Mouse (Mus musculus): ENCODE results near the gene Cdh22. TPM values are rescaled to one million over a fixed set of nuclear protein-coding genes. Genes with fewer than 3 reads are reported as not detected.
A peak's percentile ranks its signal among the peaks of the same experiment; 100 is the strongest.

Cdh22 gene
- polyA plus RNA-seq, 1 experiment from 2014 or later: 4.6 TPM

DNA sequence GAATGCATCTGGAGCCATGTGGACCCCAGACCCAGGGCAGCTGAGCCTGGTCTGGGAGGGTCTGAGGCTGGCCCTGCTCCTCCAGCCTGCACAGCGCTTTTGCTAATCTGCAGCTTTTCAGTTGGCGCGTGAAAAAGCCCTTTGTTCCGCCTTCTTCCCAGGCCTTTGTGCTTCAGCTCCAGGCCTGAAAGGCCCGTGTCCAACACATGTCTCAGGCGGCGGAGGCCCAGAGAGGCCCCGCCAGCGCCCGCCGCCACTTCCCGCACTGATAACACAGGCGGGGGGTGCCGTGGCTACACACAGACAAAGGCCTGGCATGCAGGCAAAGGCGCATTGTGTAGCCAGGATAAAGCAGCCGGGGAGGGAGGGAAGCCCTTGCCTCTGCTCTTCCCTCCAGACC lies 98.6 kb downstream of the Cdh22 start:
- no peak overlapping the region for H3K4me3 ChIP-seq (ENCODE audit: low read depth, low read length)
- H3K9ac ChIP-seq (ENCODE audit: low read depth, low read length): peak overlapping the region; percentile 42
- no peaks in the 10 kb centered on the region for H3K36me3 ChIP-seq (ENCODE audit: control insufficient read depth, insufficient read depth, low read length)
- H3K27me3 ChIP-seq (ENCODE audit: control insufficient read depth, insufficient read depth, low read length): 0 out of 2 replicates have a peak, but pooled peaks cover 6% of the 10 kb centered on the region
- peaks cover 43% of the 10 kb centered on the region for H3K4me1 ChIP-seq (replicated peaks; ENCODE audit: control insufficient read depth, insufficient read depth, low read length)
- WGBS: 1% methylated on average over 16 of the region's 16 CpGs
- ATAC-seq (ENCODE audit: low FRiP score): peak; percentile 79
- DNase-seq (ENCODE audit: low spot score): peak; percentile 88
- H3K27ac ChIP-seq (ENCODE audit: low read depth, low read length): peak overlapping the region; percentile 84
- no peak overlapping the region for H3K4me2 ChIP-seq (replicated peaks; ENCODE audit: low read depth, low read length)
- no peaks in the 10 kb centered on the region for H3K9me3 ChIP-seq (ENCODE audit: control insufficient read depth, low read length)

DNA sequence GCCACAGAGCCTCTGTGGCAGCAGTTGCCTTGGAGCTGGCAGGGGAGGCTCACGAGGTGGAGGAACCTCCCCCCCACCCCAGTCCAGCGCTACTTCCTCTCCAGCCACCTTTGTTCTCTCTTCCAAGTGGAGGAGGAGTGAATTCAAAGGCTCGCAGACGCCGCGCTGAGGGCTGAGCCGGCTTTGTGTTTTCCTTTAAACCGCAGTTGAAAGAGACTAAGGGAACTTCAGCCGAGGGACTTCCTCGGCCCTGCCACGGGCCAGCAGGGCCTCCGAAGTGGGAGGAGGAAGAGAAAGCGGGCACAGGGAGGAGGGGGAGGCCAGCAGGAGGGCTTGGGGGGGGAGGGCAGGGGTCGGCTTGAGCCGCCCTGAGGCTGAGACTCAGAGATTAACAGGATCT lies 101.1 kb downstream of the Cdh22 start:
- peak overlapping the region; percentile 84 for H3K27ac ChIP-seq (ENCODE audit: low read depth, low read length)
- peak; percentile 73 for DNase-seq (ENCODE audit: low spot score)
- H3K4me3 ChIP-seq (ENCODE audit: low read depth, low read length): no peak overlapping the region
- 0 out of 2 replicates have a peak, but pooled peaks cover 2% of the 10 kb centered on the region for H3K27me3 ChIP-seq (ENCODE audit: control insufficient read depth, insufficient read depth, low read length)
- H3K9ac ChIP-seq (ENCODE audit: low read depth, low read length): peak overlapping the region; percentile 20
- WGBS: 0% methylated on average over 15 of the region's 15 CpGs
- ATAC-seq (ENCODE audit: low FRiP score): peak; percentile 33
- H3K4me2 ChIP-seq (replicated peaks; ENCODE audit: low read depth, low read length): no peak overlapping the region; the same call in 1 of the 2 replicates
- no peaks in the 10 kb centered on the region for H3K9me3 ChIP-seq (ENCODE audit: control insufficient read depth, low read length)
- no peaks in the 10 kb centered on the region for H3K36me3 ChIP-seq (ENCODE audit: control insufficient read depth, insufficient read depth, low read length)
- H3K4me1 ChIP-seq (replicated peaks; ENCODE audit: control insufficient read depth, insufficient read depth, low read length): peaks cover 33% of the 10 kb centered on the region

DNA sequence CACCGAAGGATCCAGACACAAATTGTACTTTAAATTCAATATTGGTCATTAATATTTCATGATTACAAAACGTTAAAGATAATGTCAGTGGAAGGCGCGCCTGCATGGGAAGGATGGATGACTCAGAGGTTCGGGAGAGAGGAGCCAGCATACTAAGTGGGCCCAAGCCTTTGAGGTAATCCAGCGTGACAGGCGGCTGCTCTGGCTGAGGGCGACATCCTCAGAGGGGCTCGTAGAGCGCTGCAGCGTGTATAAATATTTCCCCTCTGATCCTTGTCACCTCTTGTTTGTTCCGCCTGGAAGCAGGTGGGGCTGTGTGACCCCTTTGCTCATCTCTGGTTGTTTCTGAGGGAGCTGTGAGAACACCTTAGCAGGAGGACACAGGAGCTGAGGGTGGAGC lies 103.2 kb downstream of the Cdh22 start:
- Histone ChIP-seq H3K36me3 (ENCODE audit: control insufficient read depth, insufficient read depth, low read length) (no peaks in the 10 kb centered on the region), H3K4me1 (replicated peaks; ENCODE audit: control insufficient read depth, insufficient read depth, low read length) (peaks cover 27% of the 10 kb centered on the region), H3K4me2 (replicated peaks; ENCODE audit: low read depth, low read length) (no peak overlapping the region), H3K9me3 (ENCODE audit: control insufficient read depth, low read length) (no peaks in the 10 kb centered on the region), H3K27me3 (ENCODE audit: control insufficient read depth, insufficient read depth, low read length) (0 out of 2 replicates have a peak, but pooled peaks cover 2% of the 10 kb centered on the region), H3K4me3 (ENCODE audit: low read depth, low read length) (no peak overlapping the region), H3K9ac (ENCODE audit: low read depth, low read length) (no peak overlapping the region), H3K27ac (ENCODE audit: low read depth, low read length) (peak overlapping the region; percentile 51)
- DNase-seq (ENCODE audit: low spot score) (peak; percentile 67), ATAC-seq (ENCODE audit: low FRiP score) (peak; percentile 55)
- WGBS: 20% methylated on average over 12 of the region's 12 CpGs

DNA sequence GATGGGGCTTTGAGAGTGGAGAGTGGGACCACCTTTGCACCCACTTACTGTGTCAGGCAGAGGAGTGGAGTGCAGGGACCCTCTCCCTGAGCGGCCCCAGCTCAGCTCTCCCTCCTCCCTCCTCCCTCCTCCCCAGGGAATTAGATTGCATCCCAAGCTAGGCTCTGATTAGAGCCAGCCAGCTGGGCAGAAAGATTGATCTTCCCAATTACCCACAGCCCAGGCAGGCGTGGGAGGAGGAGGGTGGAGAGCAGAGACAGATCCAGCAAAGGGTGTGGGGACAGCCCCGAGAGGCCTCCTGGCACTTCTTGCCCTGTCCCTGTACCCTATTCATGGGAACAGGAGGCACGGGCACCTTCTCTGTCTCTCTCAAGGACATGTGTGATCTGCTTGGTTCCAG lies 105.5 kb downstream of the Cdh22 start:
- 51% methylated on average over 4 of the region's 4 CpGs for WGBS
- 0 out of 2 replicates have a peak, but pooled peaks cover 3% of the 10 kb centered on the region for H3K27me3 ChIP-seq (ENCODE audit: control insufficient read depth, insufficient read depth, low read length)
- no peak for ATAC-seq (ENCODE audit: low FRiP score)

DNA sequence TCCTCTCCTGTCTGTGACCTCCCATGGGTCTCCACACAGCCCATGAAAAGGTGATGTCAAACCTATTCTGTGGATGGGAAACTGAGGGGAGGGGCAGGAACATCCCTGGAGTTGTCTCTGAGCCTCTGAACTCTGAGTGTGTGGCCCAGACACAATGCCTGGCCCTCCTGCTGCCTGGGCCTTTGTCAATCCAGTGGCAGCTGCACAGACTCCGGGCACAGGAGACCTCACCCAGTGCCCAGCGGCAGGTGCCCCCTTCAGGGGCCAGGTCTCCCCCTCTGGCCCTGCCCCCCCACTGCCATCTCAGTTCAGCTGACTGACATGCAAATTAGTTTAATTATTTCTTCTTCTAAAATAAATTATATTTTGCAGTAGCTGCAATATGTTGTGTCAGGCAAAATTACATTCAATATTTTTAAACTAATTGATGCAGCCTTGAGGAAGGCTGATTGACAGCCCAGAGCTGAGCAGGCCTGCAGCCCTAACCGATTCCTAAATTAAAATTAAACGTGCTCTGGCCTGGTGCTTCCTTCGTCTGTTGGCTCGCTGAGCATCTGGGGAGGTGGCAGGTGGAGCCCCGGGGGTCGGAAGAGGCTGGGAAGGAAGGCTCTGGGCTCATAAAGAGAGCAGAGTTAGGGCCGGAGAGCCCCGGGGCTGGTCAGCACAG lies 107.6 kb downstream of the Cdh22 start:
- Histone ChIP-seq H3K27me3 (ENCODE audit: control insufficient read depth, insufficient read depth, low read length) (0 out of 2 replicates have a peak, but pooled peaks cover 3% of the 10 kb centered on the region), H3K36me3 (ENCODE audit: control insufficient read depth, insufficient read depth, low read length) (no peaks in the 10 kb centered on the region), H3K4me1 (replicated peaks; ENCODE audit: control insufficient read depth, insufficient read depth, low read length) (peaks cover 12% of the 10 kb centered on the region), H3K9me3 (ENCODE audit: control insufficient read depth, low read length) (no peaks in the 10 kb centered on the region), H3K9ac (ENCODE audit: low read depth, low read length) (no peak overlapping the region), H3K27ac (ENCODE audit: low read depth, low read length) (peak overlapping the region; percentile 25; the same call in 1 of the 2 replicates), H3K4me3 (ENCODE audit: low read depth, low read length) (no peak overlapping the region), H3K4me2 (replicated peaks; ENCODE audit: low read depth, low read length) (no peak overlapping the region)
- no peak for DNase-seq (ENCODE audit: low spot score)
- ATAC-seq (ENCODE audit: low FRiP score): peak; percentile 25; the same call in 1 of the 2 replicates
- WGBS: 29% methylated on average over 10 of the region's 10 CpGs

More for the DNA sequence above, 105.5 kb downstream of the Cdh22 start:
- Histone ChIP-seq H3K9me3 (ENCODE audit: control insufficient read depth, low read length) (no peaks in the 10 kb centered on the region), H3K4me1 (replicated peaks; ENCODE audit: control insufficient read depth, insufficient read depth, low read length) (peaks cover 25% of the 10 kb centered on the region), H3K4me2 (replicated peaks; ENCODE audit: low read depth, low read length) (no peak overlapping the region), H3K36me3 (ENCODE audit: control insufficient read depth, insufficient read depth, low read length) (no peaks in the 10 kb centered on the region), H3K4me3 (ENCODE audit: low read depth, low read length) (no peak overlapping the region), H3K9ac (ENCODE audit: low read depth, low read length) (no peak overlapping the region), H3K27ac (ENCODE audit: low read depth, low read length) (no peak overlapping the region)
- no peak for DNase-seq (ENCODE audit: low spot score)

DNA sequence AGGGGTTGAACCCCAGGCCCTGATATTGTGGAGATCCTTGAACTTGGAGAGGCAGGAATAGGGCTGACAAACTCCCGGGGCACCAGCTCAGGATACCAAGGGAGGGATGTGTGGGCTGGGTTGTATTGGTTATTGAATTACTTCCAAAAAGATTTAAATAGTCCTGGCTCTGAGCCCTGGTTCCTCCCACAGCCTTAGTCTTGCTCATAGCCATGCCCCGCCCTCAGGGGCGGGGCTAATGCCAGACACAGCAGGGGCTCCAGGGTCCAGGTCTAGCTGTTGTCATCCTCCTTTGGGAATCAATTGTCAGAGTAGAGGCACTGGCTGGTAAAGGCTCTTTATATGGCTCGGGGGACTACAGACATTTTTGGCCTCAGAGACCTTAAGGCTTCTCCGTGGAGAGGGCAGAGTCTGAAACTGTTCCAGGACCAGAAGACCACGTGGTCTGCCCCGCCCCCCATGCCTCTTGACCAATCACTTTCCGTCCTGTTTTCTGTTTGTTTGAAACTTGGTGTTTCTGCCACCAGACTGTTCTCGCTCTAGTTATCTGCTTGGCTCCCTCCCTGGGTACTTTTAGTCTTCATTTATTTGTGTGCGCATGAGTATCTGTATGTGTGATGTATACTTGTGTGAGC lies 113.3 kb downstream of the Cdh22 start:
- H3K4me2 ChIP-seq (replicated peaks; ENCODE audit: low read depth, low read length): no peak overlapping the region
- no peak overlapping the region for H3K9ac ChIP-seq (ENCODE audit: low read depth, low read length)
- DNase-seq (ENCODE audit: low spot score): peak; percentile 59
- 0 out of 2 replicates have a peak, but pooled peaks cover 3% of the 10 kb centered on the region for H3K27me3 ChIP-seq (ENCODE audit: control insufficient read depth, insufficient read depth, low read length)
- peak; percentile 20; the same call in 1 of the 2 replicates for ATAC-seq (ENCODE audit: low FRiP score)
- H3K9me3 ChIP-seq (ENCODE audit: control insufficient read depth, low read length): no peaks in the 10 kb centered on the region
- no peak overlapping the region for H3K27ac ChIP-seq (ENCODE audit: low read depth, low read length)
- no peak overlapping the region for H3K4me3 ChIP-seq (ENCODE audit: low read depth, low read length)
- H3K4me1 ChIP-seq (replicated peaks; ENCODE audit: control insufficient read depth, insufficient read depth, low read length): peaks cover 2% of the 10 kb centered on the region; the same call in 1 of the 2 replicates
- WGBS: 28% methylated on average over 10 of the region's 10 CpGs
- H3K36me3 ChIP-seq (ENCODE audit: control insufficient read depth, insufficient read depth, low read length): no peaks in the 10 kb centered on the region

DNA sequence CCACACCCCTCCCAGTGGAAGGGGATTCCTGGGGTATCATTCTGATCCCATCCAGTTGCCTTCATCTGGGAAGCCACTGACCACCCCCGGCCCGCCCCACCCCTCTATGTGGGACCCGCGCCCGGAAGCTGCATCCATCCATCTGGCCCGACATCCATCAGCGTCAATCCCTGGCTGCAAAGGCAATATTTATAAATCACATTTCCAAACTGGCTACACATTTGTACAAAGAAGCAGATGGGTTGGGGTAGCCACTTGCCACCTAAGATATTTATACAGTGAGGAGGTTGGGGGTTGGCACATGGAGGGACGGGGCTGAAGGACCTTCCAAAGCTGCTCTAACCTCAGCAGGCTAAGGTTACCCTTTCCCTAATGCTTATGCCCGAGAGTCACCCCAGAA lies 113.9 kb downstream of the Cdh22 start:
- no peak overlapping the region for H3K9ac ChIP-seq (ENCODE audit: low read depth, low read length)
- no peak overlapping the region for H3K4me3 ChIP-seq (ENCODE audit: low read depth, low read length)
- 71% methylated on average over 9 of the region's 9 CpGs for WGBS
- no peaks in the 10 kb centered on the region for H3K36me3 ChIP-seq (ENCODE audit: control insufficient read depth, insufficient read depth, low read length)
- peak; percentile 46; the same call in 1 of the 2 replicates for ATAC-seq (ENCODE audit: low FRiP score)
- H3K4me2 ChIP-seq (replicated peaks; ENCODE audit: low read depth, low read length): no peak overlapping the region
- peaks cover 7% of the 10 kb centered on the region; the same call in 1 of the 2 replicates for H3K27me3 ChIP-seq (ENCODE audit: control insufficient read depth, insufficient read depth, low read length)
- H3K27ac ChIP-seq (ENCODE audit: low read depth, low read length): no peak overlapping the region
- H3K4me1 ChIP-seq (replicated peaks; ENCODE audit: control insufficient read depth, insufficient read depth, low read length): 0 out of 2 replicates have a peak, but pooled peaks cover 2% of the 10 kb centered on the region
- H3K9me3 ChIP-seq (ENCODE audit: control insufficient read depth, low read length): no peaks in the 10 kb centered on the region
- no peak for DNase-seq (ENCODE audit: low spot score)

DNA sequence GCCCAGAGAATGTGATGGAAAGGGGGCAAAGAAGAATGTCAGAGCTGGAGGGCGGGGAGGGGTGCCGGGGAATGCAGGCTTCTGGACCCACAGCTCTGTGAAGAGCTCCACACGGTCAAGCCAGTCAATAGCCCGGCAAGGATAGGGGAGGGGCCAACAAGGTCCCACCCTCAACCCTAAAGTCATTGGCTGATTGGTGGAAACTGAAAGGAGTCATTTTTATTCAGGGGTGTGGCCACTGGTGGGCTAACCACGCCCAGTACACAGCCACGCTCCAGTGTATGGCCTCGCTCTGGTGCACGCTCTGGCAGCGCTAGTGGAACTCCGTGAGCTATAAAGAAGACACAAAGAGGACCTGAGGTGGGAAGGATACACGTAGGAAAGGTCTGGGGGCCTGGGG lies 120.9 kb downstream of the Cdh22 start:
- WGBS: 12% methylated on average over 11 of the region's 11 CpGs
- peak; percentile 74 for DNase-seq (ENCODE audit: low spot score)
- Histone ChIP-seq H3K4me3 (ENCODE audit: low read depth, low read length) (no peak overlapping the region), H3K4me1 (replicated peaks; ENCODE audit: control insufficient read depth, insufficient read depth, low read length) (0 out of 2 replicates have a peak, but pooled peaks cover 7% of the 10 kb centered on the region), H3K27me3 (ENCODE audit: control insufficient read depth, insufficient read depth, low read length) (peaks cover 48% of the 10 kb centered on the region), H3K27ac (ENCODE audit: low read depth, low read length) (no peak overlapping the region), H3K9me3 (ENCODE audit: control insufficient read depth, low read length) (no peaks in the 10 kb centered on the region), H3K36me3 (ENCODE audit: control insufficient read depth, insufficient read depth, low read length) (no peaks in the 10 kb centered on the region), H3K9ac (ENCODE audit: low read depth, low read length) (no peak overlapping the region), H3K4me2 (replicated peaks; ENCODE audit: low read depth, low read length) (no peak overlapping the region)
- ATAC-seq (ENCODE audit: low FRiP score): peak; percentile 54

Data from hindbrain, embryonic 11.5 days (tissue).